Mouse (Mus musculus) midbrain, embryonic 11.5 days (tissue): ENCODE data around the gene Ncdn. TPM values are rescaled to one million over a fixed set of nuclear protein-coding genes. Genes with fewer than 3 reads are reported as not detected.
A peak's percentile ranks its signal among the peaks of the same experiment; 100 is the strongest.

Experiments
- ATAC-seq: fragments of 200-750 bp; cut with Nextera tagmentation; 2 replicates; pipeline ENCODE4 v1.8.0; 2017; ENCODE audit warnings: moderate TSS enrichment, moderate library complexity; ENCODE audit not compliant: low FRiP score
- DNase-seq: peaks from one replicate; pipeline ENCODE4 v3.0.0; 2015; ENCODE audit warnings: low spot score; ENCODE audit errors: missing footprints
- H3K27ac ChIP-seq: fragments of 300-500 bp; sonication (generic); 2 replicates; pipeline ENCODE4 v1.5.1; 2014; ENCODE audit warnings: low read depth, low read length
- H3K27me3 ChIP-seq: fragments of 300-500 bp; sonication (generic); 2 replicates; pipeline ENCODE4 v1.6.1; 2014; ENCODE audit warnings: mild to moderate bottlenecking, low read length, moderate library complexity, mixed read lengths; ENCODE audit not compliant: control insufficient read depth, insufficient read depth
- H3K36me3 ChIP-seq: fragments of 300-500 bp; sonication (generic); 2 replicates; pipeline ENCODE4 v1.6.1; 2014; ENCODE audit warnings: mild to moderate bottlenecking, low read length, moderate library complexity, mixed read lengths; ENCODE audit not compliant: control insufficient read depth, insufficient read depth
- H3K4me1 ChIP-seq: fragments of 300-500 bp; sonication (generic); 2 replicates; pipeline ENCODE4 v1.6.1; 2014; ENCODE audit warnings: low read length; ENCODE audit not compliant: control insufficient read depth, insufficient read depth
- H3K4me2 ChIP-seq: fragments of 300-500 bp; sonication (generic); 2 replicates; pipeline ENCODE4 v1.6.1; 2014; ENCODE audit warnings: mild to moderate bottlenecking, moderate library complexity
- H3K4me3 ChIP-seq: fragments of 300-500 bp; sonication (generic); 2 replicates; pipeline ENCODE4 v1.5.1; 2014; ENCODE audit warnings: low read depth, low read length
- H3K9ac ChIP-seq: fragments of 300-500 bp; sonication (generic); 2 replicates; pipeline ENCODE4 v1.6.1; 2014; ENCODE audit warnings: low read length
- H3K9me3 ChIP-seq: fragments of 300-500 bp; sonication (generic); 2 replicates; pipeline ENCODE4 v1.6.1; 2016; ENCODE audit warnings: low read length; ENCODE audit not compliant: control insufficient read depth
- WGBS: fragments of 180-500 bp; shearing (Covaris S2); extraction: QIAGEN DNeasy Blood & Tissue Kit; methylation state at CpG from one replicate; pipeline ENCODE4 v1.1.7; 2014; 5-methylcytosine and 5-hydroxymethylcytosine counted together
- polyA plus RNA-seq: library from polyadenylated mRNA; unstranded; fragments of >200 nt; fragmentation: Nextera tagmentation; extraction: Ambion mirVana; gene quantifications from 2 replicates; pipeline ENCODE4 v1.2.1, GENCODE M21; 2014

Gene Ncdn
- polyA plus RNA-seq, 1 experiment from 2014 or later: 23.3 TPM

DNA sequence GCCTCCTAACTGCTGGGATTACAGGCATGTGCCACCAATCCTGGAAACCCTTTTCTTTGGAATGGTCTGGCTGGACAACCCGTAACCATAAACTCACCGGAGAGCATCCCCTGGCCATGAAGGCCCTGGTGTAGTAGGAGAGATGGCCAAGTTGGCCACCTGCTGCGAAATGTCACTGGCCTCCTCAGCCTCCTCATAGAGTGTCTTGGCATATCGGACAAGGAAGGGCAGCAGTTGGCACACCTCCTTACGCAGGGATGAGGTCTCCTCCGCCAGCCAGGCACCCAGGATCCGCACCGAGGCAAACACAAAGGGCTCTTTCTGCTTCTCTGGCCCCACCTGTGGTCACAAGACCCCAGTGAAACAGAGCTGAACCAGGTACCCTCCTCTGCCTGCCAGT, 4.9 kb downstream of the Ncdn start:
- Histone ChIP-seq H3K36me3 (peaks cover 9% of the 10 kb centered on the region; the same call in 1 of the 2 replicates), H3K4me3 (no peak overlapping the region), H3K4me1 (peaks cover 18% of the 10 kb centered on the region), H3K27me3 (peaks cover 8% of the 10 kb centered on the region), H3K9ac (no peak overlapping the region), H3K9me3 (no peaks in the 10 kb centered on the region), H3K27ac (no peak overlapping the region), H3K4me2 (no peak overlapping the region)
- DNase-seq (no peak), ATAC-seq (no peak)
- WGBS: 93% methylated on average over 8 of the region's 8 CpGs

DNA sequence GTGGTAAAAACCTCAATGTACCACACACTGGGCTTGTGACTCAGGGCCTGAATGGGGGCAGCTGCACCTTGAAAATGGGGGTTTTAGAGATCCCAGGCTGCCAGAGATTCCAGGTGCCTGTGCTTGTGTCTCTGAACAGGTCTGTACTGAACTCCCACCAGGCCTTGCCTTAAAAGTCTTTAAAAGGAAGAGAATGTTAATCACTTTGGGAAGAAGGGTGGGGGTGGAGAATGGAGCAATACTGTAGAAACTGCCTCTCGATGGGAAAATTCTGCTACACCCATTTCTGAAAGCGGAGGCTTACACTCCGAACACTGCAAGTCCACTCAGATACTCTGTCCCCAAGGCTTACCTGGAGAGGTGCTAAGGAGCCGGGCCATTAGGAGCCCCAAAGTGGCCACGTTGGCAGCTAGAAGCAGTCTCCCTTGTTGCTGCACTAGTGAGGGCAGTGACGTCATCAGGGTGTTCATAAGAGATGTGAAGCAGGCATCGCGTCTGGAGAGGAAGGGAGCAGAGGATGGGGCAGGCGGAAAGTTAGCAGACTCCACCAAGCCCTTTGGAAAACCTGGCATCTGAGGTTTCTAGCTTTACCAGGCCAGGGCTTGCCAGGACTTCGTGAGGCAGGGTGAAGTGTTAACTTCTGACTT, 6.9 kb downstream of the Ncdn start:
- Histone ChIP-seq H3K9me3 (no peaks in the 10 kb centered on the region), H3K4me1 (peaks cover 8% of the 10 kb centered on the region), H3K27ac (no peak overlapping the region), H3K9ac (no peak overlapping the region), H3K4me2 (no peak overlapping the region), H3K27me3 (peaks cover 25% of the 10 kb centered on the region), H3K36me3 (peaks cover 9% of the 10 kb centered on the region; the same call in 1 of the 2 replicates), H3K4me3 (no peak overlapping the region)
- ATAC-seq (no peak), DNase-seq (no peak)
- WGBS: 83% methylated on average over 10 of the region's 10 CpGs

DNA sequence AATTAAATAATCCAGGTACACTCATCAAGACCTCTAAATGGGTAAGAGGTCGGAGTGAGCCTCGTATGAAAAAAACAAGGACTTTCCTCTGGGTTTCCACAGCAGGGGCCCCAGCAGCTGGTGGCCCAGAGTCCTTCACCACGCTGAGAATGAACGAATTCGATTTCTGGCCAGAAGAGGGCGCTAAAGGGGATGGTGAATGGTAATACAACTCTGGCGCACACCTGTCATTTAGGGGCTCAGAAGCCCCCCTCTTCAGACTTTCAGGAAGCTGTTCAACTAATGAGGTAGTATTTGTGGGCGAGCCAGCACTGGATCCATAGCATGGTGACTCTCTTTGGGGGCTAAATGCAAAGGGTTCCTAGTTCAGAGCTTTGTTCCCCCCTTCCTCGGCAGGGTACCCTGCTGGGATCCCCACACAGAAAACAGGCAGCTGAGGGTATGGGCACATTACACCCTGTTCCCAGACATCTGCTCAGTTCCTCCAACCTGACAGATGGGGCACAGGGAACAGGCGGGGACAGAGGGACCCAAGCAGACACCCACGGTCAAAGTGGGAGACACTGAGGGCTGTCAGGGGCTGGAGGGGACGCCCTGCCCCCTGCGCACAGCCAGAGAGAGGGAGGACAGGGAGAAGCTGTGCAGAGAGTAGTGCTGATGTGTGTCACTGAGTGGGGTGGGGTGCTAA, 7.6 kb downstream of the Ncdn start:
- Histone ChIP-seq H3K4me3 (no peak overlapping the region), H3K36me3 (peaks cover 9% of the 10 kb centered on the region; the same call in 1 of the 2 replicates), H3K27ac (no peak overlapping the region), H3K9me3 (no peaks in the 10 kb centered on the region), H3K4me1 (peaks cover 4% of the 10 kb centered on the region), H3K27me3 (peaks cover 29% of the 10 kb centered on the region), H3K9ac (no peak overlapping the region), H3K4me2 (no peak overlapping the region)
- WGBS: 37% methylated on average over 13 of the region's 13 CpGs
- peak; percentile 93 for DNase-seq
- no peak for ATAC-seq

DNA sequence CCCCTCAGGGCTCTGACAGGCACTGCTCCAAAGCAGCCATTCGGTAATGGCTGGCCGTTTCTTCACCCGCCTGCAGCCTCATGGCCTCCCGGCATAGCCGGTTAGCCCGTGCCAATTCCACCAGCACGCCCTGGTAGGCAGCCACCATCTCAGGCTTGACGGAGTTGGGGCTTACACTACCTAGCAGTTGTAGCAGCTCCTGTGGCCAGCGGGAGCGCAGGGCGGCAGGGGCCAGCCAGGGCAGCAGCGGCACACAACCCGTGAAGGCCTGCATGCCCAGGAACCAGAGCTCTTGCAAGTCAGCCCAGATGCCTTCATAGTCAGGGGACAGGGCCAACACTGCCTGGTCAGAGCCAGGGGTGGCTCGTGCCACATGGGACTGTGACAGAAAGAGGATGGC, 8.4 kb downstream of the Ncdn start:
- DNase-seq (no peak), ATAC-seq (peak; percentile 12; the same call in 1 of the 2 replicates)
- Histone ChIP-seq H3K36me3 (peaks cover 7% of the 10 kb centered on the region; the same call in 1 of the 2 replicates), H3K4me1 (peaks cover 4% of the 10 kb centered on the region), H3K9ac (no peak overlapping the region), H3K27ac (no peak overlapping the region), H3K27me3 (peaks cover 34% of the 10 kb centered on the region), H3K4me2 (no peak overlapping the region), H3K4me3 (no peak overlapping the region), H3K9me3 (no peaks in the 10 kb centered on the region)
- 89% methylated on average over 14 of the region's 14 CpGs for WGBS

DNA sequence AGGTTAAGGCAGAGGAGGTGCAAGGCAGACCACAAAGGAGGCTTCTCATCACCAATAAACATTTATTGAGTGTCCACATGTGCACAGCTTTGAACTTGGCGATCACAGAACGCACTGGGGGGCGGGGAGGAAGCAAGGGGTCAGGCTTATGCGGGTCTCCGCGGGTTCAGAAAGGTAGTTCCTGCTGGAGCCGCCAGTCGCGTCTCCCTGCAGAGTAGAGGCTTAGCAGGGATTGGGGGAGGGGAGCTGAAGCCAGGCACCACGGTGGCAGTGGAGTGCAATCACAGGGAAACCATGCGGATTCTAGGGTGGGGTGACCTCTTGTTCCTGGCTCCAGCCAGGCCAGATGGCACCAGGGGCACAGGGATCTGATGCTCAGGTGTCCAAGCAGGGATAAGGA, 9.5 kb downstream of the Ncdn start:
- Histone ChIP-seq H3K4me3 (no peak overlapping the region), H3K36me3 (peaks cover 7% of the 10 kb centered on the region; the same call in 1 of the 2 replicates), H3K9ac (no peak overlapping the region), H3K4me1 (peaks cover 4% of the 10 kb centered on the region), H3K27me3 (peaks cover 44% of the 10 kb centered on the region), H3K9me3 (no peaks in the 10 kb centered on the region), H3K4me2 (no peak overlapping the region), H3K27ac (no peak overlapping the region)
- DNase-seq (no peak), ATAC-seq (no peak)
- 4% methylated on average over 11 of the region's 11 CpGs for WGBS

DNA sequence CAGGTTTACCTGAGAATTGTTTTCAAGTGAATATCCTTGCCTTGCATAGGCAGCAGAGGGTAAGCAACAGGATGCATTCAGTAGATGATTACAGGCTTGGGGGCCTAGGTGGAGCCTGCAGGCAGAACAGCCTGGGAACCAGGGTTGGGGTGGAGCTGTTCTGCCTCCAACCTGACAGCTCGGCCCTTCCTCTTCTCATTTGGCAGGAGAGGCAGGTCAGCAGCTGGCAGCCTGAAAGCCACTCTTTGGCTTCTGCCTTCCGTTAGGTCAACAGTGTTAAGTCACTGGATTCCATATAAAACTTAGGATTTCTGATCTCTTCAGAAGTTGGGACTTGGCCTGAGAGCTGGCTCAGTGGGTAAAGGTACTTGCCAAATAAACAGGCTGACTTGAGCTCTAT, 10.3 kb downstream of the Ncdn start:
- ATAC-seq: no peak
- 50% methylated on average over 2 of the region's 2 CpGs for WGBS

DNA sequence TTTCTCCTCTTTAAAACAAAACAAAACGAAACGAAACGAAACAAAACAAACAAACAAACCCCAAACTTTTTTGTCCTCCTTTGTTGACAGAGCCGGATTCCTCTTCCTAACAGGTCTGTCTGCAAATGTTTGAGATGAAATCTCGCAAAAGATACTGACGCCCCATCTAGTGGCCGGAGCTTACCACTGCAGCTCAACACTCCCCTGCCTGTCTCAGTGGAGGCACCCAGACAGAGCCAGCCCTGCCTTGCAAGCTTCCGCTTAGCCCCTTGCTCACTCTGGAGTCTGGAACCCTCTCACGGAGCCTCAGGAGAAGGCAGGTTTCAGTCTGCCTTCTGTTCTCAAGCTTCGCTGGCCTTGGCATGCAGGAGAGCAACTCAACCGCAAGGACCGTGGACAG, 11.8 kb downstream of the Ncdn start:
- Histone ChIP-seq H3K4me3 (no peak overlapping the region), H3K9ac (no peak overlapping the region), H3K9me3 (no peaks in the 10 kb centered on the region), H3K4me2 (no peak overlapping the region), H3K27ac (no peak overlapping the region), H3K27me3 (peaks cover 67% of the 10 kb centered on the region), H3K36me3 (0 out of 2 replicates have a peak, but pooled peaks cover 2% of the 10 kb centered on the region), H3K4me1 (peaks cover 4% of the 10 kb centered on the region)
- WGBS: 3% methylated on average over 12 of the region's 12 CpGs
- DNase-seq: peak; percentile 97
- 0 out of 2 replicates have a peak, but pooled peaks have one; percentile 40 for ATAC-seq

More for the DNA sequence above, 10.3 kb downstream of the Ncdn start:
- Histone ChIP-seq H3K27me3 (peaks cover 51% of the 10 kb centered on the region), H3K4me3 (no peak overlapping the region), H3K4me1 (peaks cover 4% of the 10 kb centered on the region), H3K27ac (no peak overlapping the region), H3K9me3 (no peaks in the 10 kb centered on the region), H3K9ac (no peak overlapping the region), H3K4me2 (no peak overlapping the region), H3K36me3 (peaks cover 3% of the 10 kb centered on the region; the same call in 1 of the 2 replicates)
- DNase-seq: no peak

DNA sequence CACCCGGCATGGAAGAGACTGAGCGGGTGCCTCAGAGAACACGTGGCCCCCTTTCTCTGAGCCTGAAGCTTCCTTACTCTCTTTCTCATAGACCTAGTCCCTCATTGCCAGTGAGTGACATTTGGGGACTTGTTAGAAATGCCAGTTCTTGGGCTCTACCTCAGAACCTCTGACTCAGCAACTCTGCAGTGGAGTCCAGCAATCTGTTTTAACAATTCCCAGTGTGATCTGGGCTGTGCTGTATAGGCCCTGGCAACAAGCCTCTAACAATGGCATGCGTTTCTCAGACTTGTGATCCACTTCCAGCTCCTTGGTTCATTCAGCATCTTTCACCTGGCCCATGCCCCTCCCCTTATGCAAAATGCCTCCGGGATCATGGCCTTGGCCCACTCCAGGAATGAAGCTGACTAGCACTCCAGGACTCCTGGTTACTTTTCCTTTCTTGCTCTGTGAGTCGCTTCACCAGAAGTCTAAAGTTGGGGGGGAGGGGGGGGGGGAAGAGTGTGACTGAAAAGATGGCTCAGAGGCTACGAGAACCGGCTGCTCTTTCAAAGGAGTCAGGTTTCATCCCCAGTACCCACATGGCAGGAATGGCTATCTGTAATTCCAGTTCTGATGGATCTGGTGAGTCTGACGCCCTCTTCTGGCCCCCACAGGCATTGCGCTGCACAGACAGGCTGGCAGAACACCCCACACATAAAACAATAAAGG, 13.1 kb downstream of the Ncdn start:
- H3K27me3 ChIP-seq: peaks cover 80% of the 10 kb centered on the region
- ATAC-seq: no peak
- H3K9ac ChIP-seq: no peak overlapping the region
- H3K27ac ChIP-seq: no peak overlapping the region
- no peak overlapping the region for H3K4me2 ChIP-seq
- H3K9me3 ChIP-seq: no peaks in the 10 kb centered on the region
- peak; percentile 86 for DNase-seq
- H3K4me3 ChIP-seq: no peak overlapping the region
- 13% methylated on average over 10 of the region's 10 CpGs for WGBS
- H3K36me3 ChIP-seq: 0 out of 2 replicates have a peak, but pooled peaks cover 2% of the 10 kb centered on the region
- peaks cover 8% of the 10 kb centered on the region for H3K4me1 ChIP-seq
